Mouse (Mus musculus): ENCODE measurements around the gene Orc2. TPM values are rescaled to one million over a fixed set of nuclear protein-coding genes. Genes with fewer than 3 reads are reported as not detected.

The Orc2 gene
- total RNA-seq, 2 experiments from 2014 or later = 27.4 to 31.1 TPM

- peak; percentile 95 to 97 for DNase-seq
Observed at GRCm38 (mm10) chr1:58423371-58424248, 81.3 kb downstream of the Orc2 start, which contains the start of gene Clk1. Gene Clk1, minus strand, starts transcription at chr1:58424066.

- no peak for DNase-seq
Observed at GRCm38 (mm10) chr1:58422879-58423278, 82.0 kb downstream of the Orc2 start.

- no peak for DNase-seq
Observed at GRCm38 (mm10) chr1:58420961-58421360, 83.9 kb downstream of the Orc2 start.

GRCm38 (mm10) chr1:58420032-58420431 is 84.9 kb downstream of the Orc2 start:
- no peak for DNase-seq

GRCm38 (mm10) chr1:58416048-58416447 is 88.9 kb downstream of the Orc2 start:
- DNase-seq = no peak

- no peak for DNase-seq
Observed at GRCm38 (mm10) chr1:58415442-58415841, 89.5 kb downstream of the Orc2 start.

Other genes with a start within 250 kb of the Orc2 start
- gene Aox2, start 226.8 kb downstream of the Orc2 start, total RNA-seq (2021) = not detected
- gene Bzw1, start 112.2 kb downstream of the Orc2 start, total RNA-seq (2021) = 100 to 1,000 TPM; 120 to 128 TPM
- gene Clk1, start 81.0 kb downstream of the Orc2 start, total RNA-seq (2021) = 100 to 1,000 TPM; 167 to 174 TPM
- 10 to 100 TPM; 19.7 to 20.5 TPM for gene Nif3l1, start 60.0 kb downstream of the Orc2 start, total RNA-seq (2021)
- 10 to 100 TPM; 26.7 to 29.7 TPM for gene Ppil3, start 59.6 kb downstream of the Orc2 start, total RNA-seq (2021)
- gene Fam126b, start 81.2 kb upstream of the Orc2 start, total RNA-seq (2021) = 100 to 1,000 TPM; 129 to 134 TPM
- gene Ndufb3, start 81.3 kb upstream of the Orc2 start, total RNA-seq (2021) = 100 to 1,000 TPM; 110 to 119 TPM
- not detected for gene Als2cr12, start 190.9 kb upstream of the Orc2 start, total RNA-seq (2021)
- 10 to 100 TPM; 38.3 to 38.9 TPM for gene Cflar, start 206.4 kb upstream of the Orc2 start, total RNA-seq (2021)